Mouse (Mus musculus) forelimb bud, embryonic 11.5 days (tissue): ENCODE results near the gene Tnrc6a.
"Not testable (repeated sequence)": the region's sequence is repeated elsewhere in the genome, so short reads cannot be mapped to it uniquely, and the experiment has no call there.

Experiments used
- DNase-seq: peaks from one replicate; pipeline ENCODE4 v3.0.0-alpha.2; 2012; ENCODE audit warnings: low read depth, low spot score

Gene Tnrc6a

GRCm38 (mm10) chr7:123123665-123124298, at the start of gene Tnrc6a:
Gene Tnrc6a, plus strand, starts transcription at chr7:123123885.
- peak; percentile 91 for DNase-seq

GRCm38 (mm10) chr7:123082236-123082635, 41.4 kb upstream of the Tnrc6a start:
- DNase-seq = no peak

- DNase-seq = peak; percentile 69
Observed at GRCm38 (mm10) chr7:123083441-123084123, 40.1 kb upstream of the Tnrc6a start.

- DNase-seq = peak; percentile 88
Observed at GRCm38 (mm10) chr7:123084180-123084691, 39.4 kb upstream of the Tnrc6a start.

- DNase-seq = peak; percentile 60
Observed at GRCm38 (mm10) chr7:123084708-123085107, 39.0 kb upstream of the Tnrc6a start.

GRCm38 (mm10) chr7:123088920-123089319, 34.8 kb upstream of the Tnrc6a start:
- no peak for DNase-seq

- DNase-seq = no peak
Observed at GRCm38 (mm10) chr7:123096344-123097120, 27.2 kb upstream of the Tnrc6a start.

GRCm38 (mm10) chr7:123097891-123098750, 25.6 kb upstream of the Tnrc6a start:
- DNase-seq = peak; percentile 96

GRCm38 (mm10) chr7:123101295-123101694, 22.4 kb upstream of the Tnrc6a start:
- no peak for DNase-seq

GRCm38 (mm10) chr7:123105381-123105780, 18.3 kb upstream of the Tnrc6a start:
- DNase-seq = not testable (repeated sequence)

GRCm38 (mm10) chr7:123105906-123106305, 17.8 kb upstream of the Tnrc6a start:
- no peak for DNase-seq

GRCm38 (mm10) chr7:123106326-123106725, 17.4 kb upstream of the Tnrc6a start:
- no peak for DNase-seq

GRCm38 (mm10) chr7:123108058-123109055, 15.3 kb upstream of the Tnrc6a start:
- peak; percentile 23 for DNase-seq

- DNase-seq = no peak
Observed at GRCm38 (mm10) chr7:123109361-123110000, 14.2 kb upstream of the Tnrc6a start.

GRCm38 (mm10) chr7:123110135-123110534, 13.6 kb upstream of the Tnrc6a start:
- DNase-seq = no peak

- DNase-seq = no peak
Observed at GRCm38 (mm10) chr7:123113590-123113989, 10.1 kb upstream of the Tnrc6a start.

GRCm38 (mm10) chr7:123116799-123117198, 6.9 kb upstream of the Tnrc6a start:
- DNase-seq = no peak

- DNase-seq = no peak
Observed at GRCm38 (mm10) chr7:123117209-123117608, 6.5 kb upstream of the Tnrc6a start.

GRCm38 (mm10) chr7:123120516-123120915, 3.2 kb upstream of the Tnrc6a start:
- DNase-seq = no peak
